Mouse (Mus musculus): Measurements from ENCODE around the gene Sorbs1.

DNA sequence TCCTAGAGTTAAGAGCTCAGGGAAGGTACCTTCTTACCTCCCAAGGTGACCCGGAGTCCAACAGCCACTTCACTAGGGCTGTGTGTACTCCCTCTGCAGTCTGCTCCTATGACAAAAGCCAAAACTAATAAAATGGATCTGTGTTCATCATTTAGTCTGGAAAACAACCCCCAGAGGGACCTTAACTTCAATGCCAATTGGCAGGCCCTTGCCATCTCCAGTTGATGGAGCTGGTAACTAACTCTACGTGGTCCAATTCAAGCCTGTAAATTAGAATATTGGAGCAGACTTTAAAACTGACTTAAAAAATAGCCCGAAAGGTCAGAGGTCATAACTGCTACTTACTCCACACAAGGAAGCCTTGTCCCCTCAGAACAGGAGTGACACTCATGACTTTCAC, 45.3 kb downstream of the Sorbs1 start:
- no peak for TF ChIP-seq E2F4 (IDR thresholded peaks at IDR 0.05; ENCODE audit: insufficient replicate concordance, low read depth, low read length)
- TF ChIP-seq ZNF384 (IDR thresholded peaks at IDR 0.05; ENCODE audit: low read depth, low read length): no peak
- no peak for TF ChIP-seq EP300 (IDR thresholded peaks at IDR 0.05; ENCODE audit: low read length)
- TF ChIP-seq USF2 (conservative IDR thresholded peaks at IDR 0.05; ENCODE audit: low read depth, low read length): no peak
- TF ChIP-seq ZMIZ1 (IDR thresholded peaks at IDR 0.05; ENCODE audit: low read depth, low read length): no peak

Data from CH12.LX (cell line).